Mouse (Mus musculus): Measurements from ENCODE around the gene Mccc1.

Mccc1 gene

DNA sequence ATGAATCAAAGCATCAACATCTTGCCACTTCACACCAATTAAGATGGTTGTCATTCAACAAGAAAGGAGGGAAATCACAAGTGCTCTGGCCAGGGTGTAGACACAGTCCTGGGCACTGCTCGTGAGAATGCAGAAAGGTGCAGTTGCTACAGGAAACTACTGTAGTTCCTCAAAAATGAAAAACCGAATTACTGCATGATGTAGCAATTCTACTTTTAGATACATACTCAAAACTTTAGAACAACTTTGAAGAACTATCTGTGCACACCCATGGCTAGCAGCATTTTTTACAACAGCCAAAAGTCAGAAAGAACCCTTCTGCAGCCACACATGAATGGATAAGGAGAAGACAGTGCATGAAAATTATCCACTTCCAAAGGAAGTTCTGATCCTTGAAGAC is 34.0 kb downstream of the Mccc1 start:
- DNase-seq (ENCODE audit: extremely low read depth, insufficient read length, low spot score), result no peak

DNA sequence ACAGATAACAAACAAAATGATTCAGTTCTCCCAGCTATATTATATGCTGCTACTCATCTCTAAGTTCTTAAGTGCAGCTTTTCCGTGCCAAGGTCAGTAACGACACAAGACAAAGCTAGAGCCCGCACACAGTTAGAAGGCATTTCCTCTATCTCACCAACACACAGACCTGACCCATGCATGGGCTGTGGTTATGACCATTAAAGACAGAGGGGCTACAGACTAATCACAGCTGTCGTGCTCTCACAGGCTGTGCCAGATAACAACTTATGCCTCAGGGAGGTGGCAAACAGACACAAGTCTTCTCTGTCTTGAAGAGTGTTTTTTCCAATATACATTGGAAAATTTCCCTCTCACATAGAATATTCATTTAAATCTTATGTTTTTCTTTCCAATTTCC is 35.5 kb downstream of the Mccc1 start:
- DNase-seq (ENCODE audit: extremely low read depth, insufficient read length, low spot score), result no peak

DNA sequence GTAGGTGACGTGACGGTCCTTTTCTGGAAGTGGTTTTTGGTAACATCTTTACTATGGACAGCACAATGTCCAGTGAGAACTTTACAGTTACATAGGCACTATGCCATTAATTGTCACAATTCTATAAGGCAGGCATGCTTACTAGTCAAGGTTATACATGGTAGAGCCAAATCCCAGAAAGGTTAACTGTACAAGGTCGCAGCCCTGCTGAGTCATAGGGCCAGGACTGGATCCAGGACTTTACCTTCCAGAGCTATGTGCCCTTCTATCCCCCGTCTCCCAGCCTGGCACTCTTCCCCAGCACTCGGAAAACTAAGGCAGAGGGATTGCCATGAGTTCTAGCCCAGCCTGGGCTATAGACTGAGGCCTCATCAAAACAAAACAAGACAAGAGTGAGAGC is 36.6 kb downstream of the Mccc1 start:
- DNase-seq (ENCODE audit: extremely low read depth, insufficient read length, low spot score), result no peak

DNA sequence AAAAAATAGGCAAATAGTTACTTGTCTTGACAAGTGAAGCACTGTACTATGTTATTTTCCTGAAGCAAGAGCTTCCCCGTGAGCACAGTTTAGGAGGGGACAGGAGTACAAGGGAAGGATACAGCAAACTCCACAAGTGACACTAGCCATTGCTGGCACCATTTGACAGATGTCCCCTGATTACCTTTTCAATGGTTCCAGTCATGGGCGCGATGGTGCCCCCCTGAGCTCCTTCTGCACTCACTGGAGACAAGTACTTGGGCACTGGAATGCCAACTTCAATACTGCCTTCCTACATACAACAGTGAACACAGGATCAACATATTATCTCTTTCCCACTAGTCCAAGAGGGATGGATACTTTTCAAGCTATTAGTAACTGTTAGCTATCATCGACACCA is 37.1 kb downstream of the Mccc1 start:
- DNase-seq (ENCODE audit: extremely low read depth, insufficient read length, low spot score), result no peak

DNA sequence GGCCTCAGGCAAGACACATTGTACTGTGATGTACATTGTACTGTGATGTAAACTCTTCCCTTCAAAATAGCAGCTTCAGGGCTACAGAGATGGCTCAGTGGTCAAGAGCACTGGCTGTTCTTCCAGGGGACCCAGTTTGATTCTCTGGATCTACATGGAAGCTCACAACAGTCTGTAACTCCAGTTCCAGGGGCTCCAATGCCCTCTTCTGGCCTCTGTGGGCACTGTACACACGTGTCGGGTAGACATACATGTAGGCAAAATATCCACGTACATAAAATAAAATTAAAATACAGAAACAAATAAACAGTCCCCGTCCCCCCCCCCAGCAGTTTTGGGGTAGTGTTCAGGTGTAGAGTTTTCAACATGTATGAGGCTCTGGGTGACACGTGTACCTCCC is 37.5 kb downstream of the Mccc1 start:
- DNase-seq (ENCODE audit: extremely low read depth, insufficient read length, low spot score), result no peak

DNA sequence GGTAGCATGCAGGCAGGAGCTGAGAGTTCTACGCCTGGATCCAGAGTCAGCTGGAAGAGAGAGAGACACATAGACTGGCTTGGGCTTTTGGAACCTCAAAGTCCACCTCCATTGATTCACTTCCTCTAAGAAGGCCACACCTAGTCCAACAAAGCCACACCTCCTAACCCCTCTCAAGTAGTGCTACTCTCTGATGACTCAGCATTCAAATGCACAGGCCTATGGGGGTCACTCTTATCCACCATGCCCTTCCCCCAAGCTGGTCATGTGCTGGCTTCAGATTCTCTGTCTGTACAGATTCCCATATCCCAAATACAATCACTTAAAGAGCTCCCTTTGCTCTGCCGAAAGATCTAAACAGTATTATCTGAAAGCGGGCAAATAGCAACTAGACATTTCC is 43.2 kb downstream of the Mccc1 start:
- DNase-seq (ENCODE audit: extremely low read depth, insufficient read length, low spot score), result no peak

DNA sequence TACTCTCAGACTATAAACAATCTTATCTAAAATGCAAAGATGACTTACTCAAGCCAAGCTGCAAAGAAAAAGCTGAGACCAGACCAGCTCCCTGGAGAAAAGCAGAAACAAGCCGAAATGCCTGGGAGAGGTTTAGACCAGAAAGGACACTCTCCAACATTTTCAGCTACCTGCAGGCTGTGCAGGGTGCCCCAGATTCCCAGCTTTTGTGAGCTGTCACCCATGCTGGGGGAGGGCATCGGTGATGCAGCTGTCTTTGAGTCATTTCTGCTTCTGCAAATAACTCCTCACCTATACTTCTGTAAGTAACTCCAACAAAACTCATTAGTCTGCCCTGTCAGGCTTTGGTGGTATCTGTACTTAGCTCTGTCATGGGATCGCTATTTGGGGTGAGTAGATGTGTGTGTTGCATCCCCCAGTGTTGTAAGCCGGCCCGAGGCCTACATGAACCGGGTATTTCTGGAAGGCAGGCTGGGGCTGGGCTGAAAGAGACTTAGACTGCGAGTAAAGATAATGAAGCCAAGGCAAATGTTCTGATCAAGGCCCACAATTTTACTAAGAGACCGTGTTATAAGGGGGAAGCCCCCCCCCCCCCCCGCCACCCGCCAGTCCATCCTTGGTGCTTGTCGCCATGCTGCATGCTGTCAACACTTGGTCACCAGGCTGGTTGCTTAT is 45.4 kb downstream of the Mccc1 start:
- no peak for DNase-seq (ENCODE audit: extremely low read depth, insufficient read length, low spot score)

DNA sequence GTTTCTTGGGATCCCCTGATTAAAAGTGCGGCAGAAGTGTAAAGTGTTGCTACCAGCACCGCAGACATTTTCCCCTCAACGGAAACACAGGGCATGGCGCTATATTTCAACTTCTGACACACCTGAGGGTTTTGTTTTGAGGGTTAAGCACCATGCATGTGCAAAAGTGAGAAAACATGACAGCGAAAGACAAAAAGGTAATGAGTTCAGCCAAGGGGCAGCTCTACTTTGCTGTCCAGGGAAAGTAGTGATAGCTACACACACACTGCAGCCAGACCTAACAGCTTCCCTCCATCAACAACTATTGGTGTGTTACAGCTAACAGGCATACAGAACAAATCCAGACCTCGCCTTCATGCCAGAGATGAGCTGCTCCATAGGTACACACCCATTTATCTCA is 46.7 kb downstream of the Mccc1 start:
- no peak for DNase-seq (ENCODE audit: extremely low read depth, insufficient read length, low spot score)

DNA sequence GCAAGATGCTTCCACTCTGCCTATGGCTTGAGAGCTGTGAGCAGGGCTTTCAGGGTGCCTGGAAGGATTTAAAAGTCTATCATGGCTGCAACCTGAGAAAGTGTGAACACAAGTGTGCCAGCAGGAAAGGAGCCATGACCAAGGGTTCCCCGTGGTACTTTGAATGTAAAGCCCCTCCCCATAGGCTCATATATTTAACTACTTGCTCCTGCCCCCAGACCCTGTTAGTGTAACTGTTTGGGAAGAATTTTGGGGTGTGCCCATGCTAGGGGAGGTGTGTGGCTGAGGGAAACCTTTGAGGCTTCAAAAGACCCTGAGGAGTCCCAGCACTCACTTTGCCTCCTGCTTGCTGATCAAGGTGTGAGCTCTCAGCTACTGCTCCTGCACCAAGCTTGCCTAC is 47.3 kb downstream of the Mccc1 start:
- DNase-seq (ENCODE audit: extremely low read depth, insufficient read length, low spot score), result no peak

DNA sequence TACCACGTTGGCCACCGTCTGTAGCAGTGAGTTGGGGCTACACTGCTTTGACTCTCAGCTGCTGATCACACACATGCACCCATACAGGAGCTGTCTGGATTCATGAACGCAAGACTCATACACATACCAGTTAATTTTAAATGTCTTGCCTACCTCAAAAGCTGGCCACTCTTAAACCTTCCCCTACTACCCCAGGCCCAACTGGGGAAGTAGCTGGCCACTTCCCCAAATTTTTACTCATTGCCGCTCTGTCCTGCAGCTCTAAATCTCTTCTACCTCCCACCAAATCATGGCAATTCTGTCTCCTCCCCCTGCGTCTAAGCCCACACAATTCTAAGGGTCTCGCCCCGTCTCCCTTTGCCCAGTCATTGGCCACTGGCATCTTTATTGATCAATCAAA is 52.3 kb downstream of the Mccc1 start:
- no peak for DNase-seq (ENCODE audit: extremely low read depth, insufficient read length, low spot score)

DNA sequence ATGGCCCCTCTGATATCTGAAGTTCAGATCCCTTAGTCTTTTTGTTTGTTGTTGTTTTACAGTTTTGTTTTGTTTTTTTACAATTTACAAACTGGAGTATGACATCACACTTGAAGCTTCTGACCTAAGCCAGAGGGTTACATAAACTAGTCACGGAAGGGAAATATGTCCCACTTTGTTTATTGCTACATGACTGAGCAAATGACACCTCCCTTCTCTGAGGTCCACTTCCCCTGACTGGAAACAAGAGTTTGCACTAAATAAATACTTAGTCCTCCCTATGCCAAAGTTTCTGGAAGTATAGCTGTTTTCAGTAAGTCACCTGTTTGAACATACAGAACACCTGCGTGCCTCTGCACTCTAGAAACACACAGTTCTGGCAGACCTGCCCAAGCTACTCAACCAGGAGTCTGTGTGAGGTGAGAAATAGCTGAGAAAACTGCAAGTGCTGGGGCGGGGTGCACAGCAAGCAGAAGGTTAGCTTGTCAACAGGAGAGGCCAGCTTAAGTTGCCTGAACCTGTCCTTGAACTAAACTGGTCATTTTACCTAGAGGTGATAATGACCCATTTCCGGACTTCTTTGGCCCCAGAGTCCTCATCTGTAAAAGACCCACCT is 59.9 kb downstream of the Mccc1 start:
- DNase-seq (ENCODE audit: extremely low read depth, insufficient read length, low spot score), result no peak

DNA sequence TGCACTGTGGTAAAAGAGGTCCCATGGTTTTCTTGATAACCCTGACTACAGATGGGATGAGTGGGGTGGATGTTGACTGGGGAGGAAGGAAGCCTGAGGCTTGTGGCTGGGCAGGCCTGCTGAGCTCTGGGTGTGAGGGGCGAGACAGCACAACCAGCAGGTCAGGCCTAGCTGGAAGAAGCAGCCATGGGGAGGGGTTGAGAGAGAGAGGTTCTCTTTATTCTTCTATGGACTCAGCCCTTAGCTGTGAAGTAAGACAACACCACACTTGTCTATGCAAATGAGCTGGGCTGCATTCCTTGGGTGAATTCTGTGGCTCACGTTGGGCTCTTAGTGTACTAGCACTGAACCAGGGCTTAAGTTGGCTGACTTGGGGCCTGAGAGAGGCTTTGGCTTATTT is 60.4 kb downstream of the Mccc1 start:
- no peak for DNase-seq (ENCODE audit: extremely low read depth, insufficient read length, low spot score)

DNA sequence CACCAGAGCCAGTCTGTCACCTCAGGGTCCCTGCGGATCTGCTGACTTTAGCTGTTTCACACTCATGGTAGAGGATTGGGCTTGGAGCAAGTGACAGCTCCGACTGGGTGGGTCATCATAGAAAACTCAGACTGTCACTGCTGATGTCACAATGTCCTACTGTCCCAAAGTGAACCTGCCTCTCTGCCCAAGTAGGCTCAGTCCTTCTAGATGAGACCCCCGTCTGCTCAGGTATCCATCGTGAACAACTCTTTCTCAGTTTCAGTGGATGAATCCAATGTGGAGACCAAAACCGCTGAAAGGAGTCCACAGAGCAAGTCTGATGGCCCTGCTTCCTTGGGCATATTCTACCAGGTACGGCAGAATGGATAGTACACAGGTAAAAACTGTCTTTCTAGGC is 63.1 kb downstream of the Mccc1 start, which contains the start of gene Dcun1d1:
TSS of gene Dcun1d1 (minus strand) at position 101 of the 400 bp plus-strand sequence.
- DNase-seq (ENCODE audit: extremely low read depth, insufficient read length, low spot score), result no peak

DNA sequence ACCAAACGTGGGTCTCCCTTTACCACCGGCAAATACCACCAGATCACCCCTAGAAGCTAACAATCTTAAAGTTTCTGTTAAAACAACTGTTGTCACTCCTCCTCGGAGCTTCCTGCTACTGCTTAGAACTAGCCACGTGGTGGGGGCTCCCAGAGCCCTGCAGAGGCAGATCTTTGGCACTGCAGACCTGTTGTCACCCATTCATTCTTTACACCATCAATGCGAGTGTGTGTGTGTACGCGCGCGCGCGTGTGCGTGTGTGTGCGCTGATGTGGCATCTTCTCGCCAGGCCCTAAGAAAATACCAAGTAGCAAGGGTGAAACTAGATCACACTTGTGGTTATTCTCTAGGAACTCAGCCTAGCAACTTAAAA is 67.1 kb downstream of the Mccc1 start:
- peak; percentile 72 for DNase-seq (ENCODE audit: extremely low read depth, insufficient read length, low spot score)

DNA sequence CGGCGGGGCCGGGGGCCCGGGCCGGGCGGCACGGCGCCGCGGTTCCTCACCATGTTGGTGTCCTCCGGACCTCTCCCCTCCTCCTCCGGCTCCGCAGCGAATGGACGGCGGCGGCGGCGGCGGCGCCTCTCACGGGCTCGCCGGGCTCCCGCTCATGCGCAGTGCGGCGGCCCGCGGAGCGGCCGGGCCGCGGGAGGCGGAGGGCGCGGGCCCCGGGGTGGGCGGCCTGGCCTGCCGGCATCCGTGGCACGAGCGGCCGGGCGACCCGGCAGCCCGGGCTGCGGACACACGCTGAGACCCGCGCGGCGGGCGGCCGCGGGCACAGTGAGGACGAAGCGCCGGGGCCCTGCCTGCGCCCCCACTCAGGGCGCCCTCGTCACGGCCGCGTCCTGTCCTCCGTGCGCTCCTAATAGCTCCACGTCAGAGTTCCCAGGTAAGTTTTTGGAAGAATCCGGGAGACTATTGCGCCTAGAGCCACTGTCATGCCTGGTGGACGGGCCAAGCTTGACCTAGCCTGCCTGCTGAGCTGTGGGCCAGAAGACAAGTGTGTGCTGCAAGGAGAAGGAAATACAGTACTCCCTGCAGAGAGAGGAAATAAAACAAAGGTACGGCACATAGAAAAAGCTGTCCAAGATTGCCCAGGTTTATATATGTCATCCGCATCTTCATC is 67.6 kb downstream of the Mccc1 start:
- DNase-seq (ENCODE audit: extremely low read depth, insufficient read length, low spot score), result peak; percentile 70

DNA sequence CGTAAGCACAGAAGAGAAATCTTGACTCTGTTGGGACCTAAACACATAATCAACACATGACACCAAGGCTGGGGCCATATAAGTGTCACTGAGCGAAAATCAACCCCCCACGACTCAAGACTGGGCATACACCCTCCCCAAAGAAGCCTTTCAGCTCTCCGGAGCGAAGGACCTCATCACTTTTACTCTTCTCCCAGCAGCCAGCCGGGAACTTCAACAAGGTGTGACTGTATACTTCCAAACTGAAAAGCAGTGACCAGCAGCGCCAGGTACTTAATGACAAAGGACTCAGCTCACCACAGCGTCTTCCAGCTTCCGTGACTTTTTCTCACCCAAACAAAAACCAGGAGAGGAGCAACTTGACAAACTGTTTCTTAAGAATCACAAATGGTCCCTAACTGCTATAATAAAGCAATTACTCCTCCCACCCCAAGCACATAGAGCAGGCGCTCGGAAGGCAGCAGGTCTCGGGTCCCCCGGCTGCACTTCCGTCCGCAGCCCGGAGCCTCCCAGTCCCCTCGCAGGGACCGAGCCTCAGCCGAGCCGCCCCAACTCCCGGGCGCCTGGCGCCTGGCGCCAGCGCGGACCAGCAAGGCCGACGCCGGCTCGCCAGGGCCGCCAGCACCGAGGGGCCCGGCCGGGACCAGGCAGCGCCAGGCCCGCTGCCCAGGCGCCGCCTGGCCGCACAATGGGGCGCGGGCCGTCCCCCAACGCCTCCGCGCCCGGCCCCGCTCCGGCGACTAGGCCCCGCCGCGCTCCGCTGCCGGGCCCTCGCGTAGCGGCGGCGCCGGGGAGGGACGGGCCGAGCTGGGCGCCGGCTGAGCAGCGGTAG is 68.4 kb downstream of the Mccc1 start:
- DNase-seq (ENCODE audit: extremely low read depth, insufficient read length, low spot score), result peak; percentile 71

DNA sequence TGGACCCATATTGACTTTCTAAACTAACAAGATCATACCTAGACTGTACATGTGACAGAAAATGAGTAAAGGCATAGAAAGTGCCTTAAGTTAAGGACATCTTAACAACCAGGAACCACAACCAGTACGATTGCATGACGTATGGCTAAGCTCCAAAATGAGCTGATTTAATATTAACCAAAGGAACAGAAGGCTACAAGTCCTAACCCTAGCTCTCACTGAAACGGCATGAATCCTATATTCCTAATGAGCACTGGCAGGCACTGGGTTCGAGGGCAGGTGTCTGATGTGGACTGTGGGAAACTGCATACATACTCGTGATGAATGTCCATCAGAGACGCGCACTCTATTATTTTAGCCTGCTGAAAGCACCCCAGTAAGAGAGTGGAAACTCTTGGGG is 69.1 kb downstream of the Mccc1 start:
- no peak for DNase-seq (ENCODE audit: extremely low read depth, insufficient read length, low spot score)

DNA sequence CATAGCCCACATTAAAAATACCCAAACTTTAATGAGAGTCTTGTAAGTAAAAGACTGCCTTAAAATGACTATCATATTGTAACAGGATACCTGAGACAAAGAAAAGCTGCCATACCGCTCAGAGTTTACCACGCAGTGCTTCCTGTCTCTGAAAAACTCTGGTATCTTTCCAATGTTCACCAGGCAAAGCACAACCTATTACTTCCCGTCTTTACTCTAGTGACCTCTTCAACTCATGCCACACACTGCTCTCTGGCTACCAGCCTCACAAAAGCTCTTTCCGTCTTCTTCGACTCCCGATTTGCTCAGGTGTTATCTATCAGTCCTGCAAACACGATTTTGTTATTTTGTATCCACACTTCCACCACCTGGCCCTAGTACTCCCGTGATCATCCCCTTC is 70.6 kb downstream of the Mccc1 start:
- DNase-seq (ENCODE audit: extremely low read depth, insufficient read length, low spot score), result no peak

DNA sequence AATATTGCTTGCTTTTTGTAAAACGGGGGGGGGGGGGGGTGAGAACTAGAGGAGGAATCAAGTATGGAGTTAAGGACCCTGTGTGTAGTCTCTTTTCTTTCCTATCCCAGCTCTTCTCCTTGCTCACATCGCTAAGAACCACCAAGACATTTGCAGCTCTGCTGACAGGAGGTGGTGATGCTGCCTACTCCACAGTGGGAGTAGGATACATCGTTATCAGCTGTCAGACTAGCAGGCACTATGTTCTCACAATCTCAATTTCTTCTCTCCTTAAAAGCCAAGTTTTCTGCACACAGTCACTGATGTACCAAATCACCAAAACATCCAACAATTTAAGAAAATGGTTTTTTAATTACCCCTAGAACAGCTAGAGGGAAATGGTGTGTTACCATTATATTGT is 71.1 kb downstream of the Mccc1 start:
- no peak for DNase-seq (ENCODE audit: extremely low read depth, insufficient read length, low spot score)

DNA sequence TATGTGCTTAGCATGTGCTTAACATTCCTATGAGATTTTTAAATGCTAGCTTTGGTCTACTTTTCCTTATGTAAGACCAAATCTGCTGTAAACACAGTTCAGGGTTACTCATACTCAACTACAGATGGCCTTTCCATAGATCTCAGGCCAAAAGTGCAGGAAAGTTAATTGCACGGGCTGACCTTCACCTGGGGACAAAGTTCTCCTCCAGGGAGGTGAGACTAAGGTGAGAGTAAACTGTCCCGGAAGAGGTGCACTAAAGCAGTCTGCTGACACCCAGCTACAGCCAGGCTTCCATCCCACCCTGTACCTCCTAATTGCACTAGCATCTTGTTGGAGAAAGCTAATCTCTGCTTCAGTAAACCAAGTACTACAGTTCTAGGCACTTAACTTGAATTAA is 74.6 kb downstream of the Mccc1 start:
- DNase-seq (ENCODE audit: extremely low read depth, insufficient read length, low spot score), result no peak

DNA sequence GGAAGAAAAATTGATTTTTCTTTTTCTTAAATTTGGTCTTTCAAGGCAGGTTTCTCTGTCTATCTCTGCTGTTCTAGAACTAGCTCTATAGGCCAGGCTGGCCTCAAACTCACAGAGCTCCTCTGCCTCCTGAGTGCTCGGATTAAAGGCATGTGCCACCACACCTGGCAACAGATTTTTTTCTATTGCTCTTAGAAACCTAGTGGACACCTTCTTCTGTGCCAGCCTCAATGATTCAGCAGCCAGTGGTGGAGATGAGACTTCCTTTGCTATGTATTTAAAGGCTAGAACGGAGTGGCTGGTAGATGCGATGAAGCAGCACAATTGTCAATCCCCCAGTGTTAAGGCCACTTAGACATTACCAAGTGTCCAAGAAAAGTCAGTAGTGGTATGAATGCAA is 76.5 kb downstream of the Mccc1 start:
- DNase-seq (ENCODE audit: extremely low read depth, insufficient read length, low spot score), result no peak
